Mouse (Mus musculus) mammary gland, adult 2 months (tissue): ENCODE measurements around the gene Spc24. TPM values are rescaled to one million over a fixed set of nuclear protein-coding genes. Genes with fewer than 3 reads are reported as not detected.

Experiments
- polyA plus RNA-seq: library from polyadenylated mRNA; depleted of rRNA; stranded (reverse); fragments of >200 nt; gene quantifications from 2 replicates; pipeline ENCODE4 v1.2.3, GENCODE M21; 2012; ENCODE audit warnings: low replicate concordance; rRNA removed

Spc24 gene
- 1.5 and 2.2 TPM in 2 replicates for polyA plus RNA-seq

DNA sequence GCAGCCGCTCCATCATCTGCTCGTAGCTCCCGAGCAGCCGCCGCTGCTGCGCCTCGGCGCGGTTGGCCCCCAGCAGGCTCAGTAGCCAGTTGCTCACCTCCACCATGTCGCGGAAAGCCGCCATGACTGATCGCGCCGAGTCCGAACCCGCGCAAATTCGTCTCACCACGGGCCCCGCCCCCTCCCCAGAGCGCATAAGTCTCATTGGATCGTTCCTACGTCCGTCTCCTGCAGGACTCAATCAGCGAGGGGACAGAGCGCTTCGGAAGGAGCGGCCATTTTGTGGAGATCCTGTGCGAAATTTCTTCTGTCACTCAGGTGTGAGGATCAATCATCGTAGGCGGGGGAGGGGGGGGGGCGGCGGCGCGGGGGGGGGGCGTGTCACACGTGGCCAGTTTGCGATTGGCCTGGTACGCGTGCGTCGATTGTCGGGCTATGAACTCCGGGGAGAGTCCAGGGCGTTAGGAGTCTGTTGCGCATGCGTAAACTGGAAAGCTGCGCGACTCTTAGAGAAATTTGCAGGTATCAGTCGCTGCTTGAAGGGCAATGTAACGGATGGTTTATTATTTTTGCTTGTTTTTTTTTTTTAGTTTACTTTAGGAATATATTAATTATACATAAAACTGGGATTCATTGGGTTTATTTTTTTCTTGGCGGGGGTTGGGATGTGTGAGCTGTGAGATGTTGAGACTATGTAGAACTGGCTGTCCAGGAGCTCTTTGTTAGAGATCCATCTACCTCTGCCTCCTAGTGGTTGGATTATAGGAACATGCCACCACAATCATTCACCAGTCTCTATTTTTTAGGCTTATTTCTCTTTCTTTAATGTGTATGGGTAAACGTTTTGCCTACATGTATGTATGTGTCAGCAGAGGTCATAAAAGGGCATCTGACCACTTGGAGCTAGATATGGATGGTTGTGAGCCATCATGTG is at the start of gene Spc24:
TSS of gene Spc24 (minus strand) at position 149 of the 934 bp plus-strand sequence.

DNA sequence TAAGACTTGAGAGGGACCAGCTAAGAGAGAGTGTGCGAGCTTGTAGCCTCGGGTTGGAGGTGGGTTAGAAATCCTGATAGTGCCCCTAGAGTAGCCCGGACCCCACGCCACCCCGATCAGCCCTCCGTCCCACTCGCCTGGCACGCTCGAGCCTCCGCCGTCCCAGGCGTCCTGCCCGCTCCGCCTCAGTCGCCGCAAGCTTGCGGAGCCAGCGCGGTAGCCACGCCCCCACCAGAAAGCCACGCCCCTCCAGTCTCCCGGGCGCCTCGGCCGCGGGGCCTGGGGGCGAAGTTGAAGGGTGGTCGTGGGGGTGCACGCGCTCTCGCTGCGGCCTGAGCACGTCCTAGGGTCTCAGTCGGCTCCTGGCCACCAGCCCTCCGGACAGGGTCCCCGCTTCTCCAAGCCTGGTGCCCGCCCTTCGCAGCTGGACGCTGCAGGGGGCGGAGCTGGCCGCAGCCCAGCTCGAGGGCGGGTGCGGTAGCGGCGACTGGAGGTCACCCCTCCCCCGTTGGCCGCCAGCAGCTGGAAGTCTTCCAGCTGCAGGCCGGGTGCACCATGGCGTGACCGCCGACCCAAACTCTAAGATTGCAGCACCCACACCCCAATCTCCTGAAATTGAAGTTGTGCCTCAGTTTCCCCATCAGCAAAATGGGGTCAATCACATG is 38.4 kb upstream of the Spc24 start, which contains the start of gene Kank2:
TSS of gene Kank2 (minus strand) at position 400 of the 665 bp plus-strand sequence.

GRCm38 (mm10) chr9:21723377-21724146 is 36.5 kb downstream of the Spc24 start, which contains the start of gene Ldlr:
TSS of gene Ldlr (plus strand) at chr9:21723483.

Other genes with a start within 250 kb of the Spc24 start
- 19.5 and 28.6 TPM in 2 replicates for gene AB124611, start 234.1 kb downstream of the Spc24 start, polyA plus RNA-seq
- 106 and 115 TPM in 2 replicates for gene Carm1, start 213.4 kb downstream of the Spc24 start, polyA plus RNA-seq
- gene Timm29, start 167.6 kb downstream of the Spc24 start, polyA plus RNA-seq, result 35.6 and 39.1 TPM in 2 replicates
- 30.7 and 34.8 TPM in 2 replicates for gene Yipf2, start 167.5 kb downstream of the Spc24 start, polyA plus RNA-seq
- gene Smarca4, start 144.1 kb downstream of the Spc24 start, polyA plus RNA-seq, result 31.1 and 50.5 TPM in 2 replicates
- gene Ldlr, start 36.8 kb downstream of the Spc24 start, polyA plus RNA-seq, result 45.5 and 51.9 TPM in 2 replicates
- gene Kank2, start 38.4 kb upstream of the Spc24 start, polyA plus RNA-seq, result 46.1 and 74.2 TPM in 2 replicates
- gene Angptl8, start 75.2 kb upstream of the Spc24 start, polyA plus RNA-seq, result 133 and 228 TPM in 2 replicates
- 77.8 and 82.0 TPM in 2 replicates for gene Dock6, start 92.3 kb upstream of the Spc24 start, polyA plus RNA-seq
- gene Rab3d, start 157.9 kb upstream of the Spc24 start, polyA plus RNA-seq, result 114 and 133 TPM in 2 replicates
- 5.7 and 9.4 TPM in 2 replicates for gene Ccdc159, start 167.2 kb upstream of the Spc24 start, polyA plus RNA-seq
- gene Tmem205, start 167.3 kb upstream of the Spc24 start, polyA plus RNA-seq, result 229 and 258 TPM in 2 replicates
- 15.2 and 35.3 TPM in 2 replicates for gene Plppr2, start 176.7 kb upstream of the Spc24 start, polyA plus RNA-seq
- 5.3 and 10.7 TPM in 2 replicates for gene Swsap1, start 195.5 kb upstream of the Spc24 start, polyA plus RNA-seq
- 14.0 and 19.5 TPM in 2 replicates for gene Epor, start 203.2 kb upstream of the Spc24 start, polyA plus RNA-seq
- gene Rgl3, start 229.1 kb upstream of the Spc24 start, polyA plus RNA-seq, result 25.8 and 37.5 TPM in 2 replicates
- 0.20 TPM in 1 of 2 replicates, not detected in the other for gene Ccdc151, start 242.3 kb upstream of the Spc24 start, polyA plus RNA-seq
- 63.2 and 64.1 TPM in 2 replicates for gene Prkcsh, start 242.5 kb upstream of the Spc24 start, polyA plus RNA-seq